Mouse (Mus musculus) cerebellum, adult 2 months (tissue): Measurements from ENCODE around the gene Gtpbp8.

Experiments
- CTCF ChIP-seq: fragments of 200-500 bp; IDR thresholded peaks from 2 replicates; pipeline ENCODE4 v1.5.1; 2011; ENCODE audit warnings: low read depth, mild to moderate bottlenecking, control low read depth, low read length, moderate library complexity, borderline replicate concordance; ENCODE audit not compliant: insufficient read depth
- POLR2A ChIP-seq: fragments of 200-500 bp; IDR thresholded peaks from 2 replicates; pipeline ENCODE4 v1.6.1; 2011; ENCODE audit warnings: low read length, control low read depth, borderline replicate concordance; ENCODE audit not compliant: insufficient read depth

DNA sequence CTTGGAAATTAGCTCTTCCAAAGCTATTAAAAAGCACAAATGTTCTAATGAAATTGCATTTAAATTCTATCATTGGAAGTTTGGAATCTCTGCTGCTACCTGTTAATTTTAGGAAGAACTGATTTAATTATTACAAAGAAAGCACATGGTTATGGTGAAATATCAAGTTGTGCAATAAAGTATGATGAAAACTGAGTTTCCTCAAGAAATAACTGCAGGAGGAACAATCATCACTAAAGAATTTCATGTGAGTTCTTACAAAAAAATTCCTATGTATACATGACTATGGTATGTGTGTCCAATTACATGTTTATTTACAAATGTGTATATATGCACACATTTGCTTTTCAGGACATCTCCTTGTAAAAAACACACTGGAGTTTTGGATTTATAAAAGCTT is 48.3 kb upstream of the Gtpbp8 start:
- TF ChIP-seq POLR2A (no peak), CTCF (no peak)
